Mouse (Mus musculus) heart, embryonic 15.5 days (tissue): ENCODE data around the gene Mchr1. TPM values are rescaled to one million over a fixed set of nuclear protein-coding genes. Genes with fewer than 3 reads are reported as not detected.

Experiments
- ATAC-seq: fragments of 200-750 bp; cut with Nextera tagmentation; replicated peaks from 2 replicates; pipeline ENCODE4 v1.8.0; 2017; ENCODE audit warnings: low read depth, moderate TSS enrichment; ENCODE audit not compliant: insufficient number of reproducible peaks, insufficient read depth, low FRiP score
- H3K27ac ChIP-seq: fragments of 300-500 bp; sonication (generic); 2 replicates; pipeline ENCODE4 v1.5.1; 2015; ENCODE audit warnings: mild to moderate bottlenecking, inconsistent platforms
- H3K27me3 ChIP-seq: fragments of 300-500 bp; sonication (generic); 2 replicates; pipeline ENCODE4 v1.6.1; 2015; ENCODE audit warnings: inconsistent platforms
- H3K36me3 ChIP-seq: fragments of 300-500 bp; sonication (generic); 2 replicates; pipeline ENCODE4 v1.6.1; 2015; ENCODE audit warnings: mild to moderate bottlenecking, inconsistent platforms
- H3K4me1 ChIP-seq: fragments of 300-500 bp; sonication (generic); replicated peaks from 2 replicates; pipeline ENCODE4 v1.6.1; 2015; ENCODE audit warnings: inconsistent platforms
- H3K4me2 ChIP-seq: fragments of 300-500 bp; sonication (generic); 2 replicates; pipeline ENCODE4 v1.6.1; 2015; ENCODE audit warnings: inconsistent platforms, mild to moderate bottlenecking, moderate library complexity
- H3K4me3 ChIP-seq: fragments of 300-500 bp; sonication (generic); 2 replicates; pipeline ENCODE4 v1.5.1; 2015; ENCODE audit warnings: mild to moderate bottlenecking, inconsistent platforms
- H3K9ac ChIP-seq: fragments of 300-500 bp; sonication (generic); 2 replicates; pipeline ENCODE4 v1.6.1; 2015; ENCODE audit warnings: mild to moderate bottlenecking, inconsistent platforms
- H3K9me3 ChIP-seq: fragments of 300-500 bp; sonication (generic); replicated peaks from 2 replicates; pipeline ENCODE4 v1.6.1; 2016; ENCODE audit warnings: inconsistent platforms
- WGBS: fragments of 180-500 bp; shearing (Covaris S2); methylation state at CpG from one replicate; pipeline ENCODE4 v1.1.7; 2015; ENCODE audit warnings: mixed read lengths; 5-methylcytosine and 5-hydroxymethylcytosine counted together
- polyA plus RNA-seq: library from polyadenylated mRNA; unstranded; fragments of >200 nt; fragmentation: Nextera tagmentation; extraction: Ambion mirVana; gene quantifications from 2 replicates; pipeline ENCODE4 v1.2.1, GENCODE M21; 2015

The Mchr1 gene
- polyA plus RNA-seq, 1 experiment from 2014 or later: 0.13 TPM

DNA sequence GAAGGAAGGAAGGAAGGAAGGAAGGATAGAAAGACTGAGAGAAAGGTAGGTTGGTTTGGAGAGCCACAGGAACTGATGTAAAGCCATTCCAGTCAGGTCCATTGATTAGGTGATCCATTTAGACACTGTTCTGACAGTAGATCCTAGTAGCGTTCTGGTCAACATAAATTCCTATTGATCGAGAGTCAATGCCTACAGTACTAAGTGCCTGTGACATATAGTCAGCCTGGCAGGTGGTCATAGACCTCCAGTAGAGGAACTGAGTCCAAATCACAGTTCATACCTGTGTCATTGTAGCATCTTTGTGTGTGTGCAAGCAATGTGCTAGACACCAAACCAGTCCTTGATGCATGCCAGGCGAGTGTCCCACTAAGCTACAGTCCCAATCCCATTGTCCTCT, 7.0 kb upstream of the Mchr1 start:
- H3K9me3 ChIP-seq: no peaks in the 10 kb centered on the region
- no peaks in the 10 kb centered on the region for H3K36me3 ChIP-seq
- no peak for ATAC-seq
- WGBS: 79% methylated on average over 3 of the region's 3 CpGs
- H3K27ac ChIP-seq: no peak overlapping the region
- no peak overlapping the region for H3K4me2 ChIP-seq
- no peak overlapping the region for H3K4me3 ChIP-seq
- no peak overlapping the region for H3K9ac ChIP-seq
- no peaks in the 10 kb centered on the region for H3K27me3 ChIP-seq
- H3K4me1 ChIP-seq: no peaks in the 10 kb centered on the region

DNA sequence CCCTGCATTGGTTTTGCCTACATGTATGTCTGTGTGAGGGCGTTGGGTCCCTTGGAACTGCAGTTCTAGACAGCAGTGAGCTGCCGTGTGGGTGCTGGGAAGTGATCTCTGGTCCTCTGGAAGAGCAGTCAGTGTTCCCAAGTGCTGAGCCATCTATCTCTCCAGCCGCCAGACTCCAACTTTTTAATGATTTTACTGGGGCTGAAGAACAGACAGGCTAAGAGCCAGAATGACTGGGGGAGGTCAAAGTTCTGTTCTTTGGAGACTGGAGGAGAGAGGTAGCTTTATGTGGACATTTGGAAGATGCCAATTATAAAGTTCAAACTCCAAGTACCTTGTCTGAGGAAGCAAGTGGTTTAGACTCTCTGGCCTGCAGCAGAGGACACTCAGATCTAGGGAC, 5.5 kb upstream of the Mchr1 start:
- H3K9ac ChIP-seq: no peak overlapping the region
- 59% methylated on average over 3 of the region's 3 CpGs for WGBS
- no peak for ATAC-seq
- H3K9me3 ChIP-seq: no peaks in the 10 kb centered on the region
- no peak overlapping the region for H3K4me2 ChIP-seq
- H3K27me3 ChIP-seq: 0 out of 2 replicates have a peak, but pooled peaks cover 7% of the 10 kb centered on the region
- H3K4me3 ChIP-seq: no peak overlapping the region
- H3K4me1 ChIP-seq: no peaks in the 10 kb centered on the region
- no peak overlapping the region for H3K27ac ChIP-seq
- H3K36me3 ChIP-seq: no peaks in the 10 kb centered on the region

DNA sequence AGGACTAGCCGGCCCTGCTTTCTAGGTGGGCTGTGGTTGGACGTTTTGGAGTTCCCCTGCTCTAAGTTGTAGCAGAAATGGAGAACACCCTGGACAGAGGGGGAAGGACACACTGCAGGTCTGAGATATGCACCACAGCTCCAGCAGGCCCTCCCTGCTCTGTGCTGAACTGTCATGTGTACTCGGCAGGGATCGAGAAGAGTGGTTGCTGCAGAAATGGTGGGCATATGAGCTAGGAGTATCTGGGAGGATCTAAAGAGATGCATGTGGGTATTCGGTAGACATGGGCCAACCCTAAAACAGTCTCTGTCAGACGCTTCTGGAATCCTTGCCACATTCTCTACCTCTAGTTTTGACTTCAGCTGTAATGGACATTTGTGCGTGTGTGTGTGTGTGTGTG, 4.0 kb upstream of the Mchr1 start:
- peaks cover 11% of the 10 kb centered on the region for H3K4me1 ChIP-seq
- no peak overlapping the region for H3K4me3 ChIP-seq
- H3K27ac ChIP-seq: no peak overlapping the region
- no peaks in the 10 kb centered on the region for H3K9me3 ChIP-seq
- no peaks in the 10 kb centered on the region for H3K36me3 ChIP-seq
- peaks cover 20% of the 10 kb centered on the region for H3K27me3 ChIP-seq
- H3K4me2 ChIP-seq: no peak overlapping the region
- WGBS: 71% methylated on average over 7 of the region's 7 CpGs
- ATAC-seq: no peak
- H3K9ac ChIP-seq: no peak overlapping the region

DNA sequence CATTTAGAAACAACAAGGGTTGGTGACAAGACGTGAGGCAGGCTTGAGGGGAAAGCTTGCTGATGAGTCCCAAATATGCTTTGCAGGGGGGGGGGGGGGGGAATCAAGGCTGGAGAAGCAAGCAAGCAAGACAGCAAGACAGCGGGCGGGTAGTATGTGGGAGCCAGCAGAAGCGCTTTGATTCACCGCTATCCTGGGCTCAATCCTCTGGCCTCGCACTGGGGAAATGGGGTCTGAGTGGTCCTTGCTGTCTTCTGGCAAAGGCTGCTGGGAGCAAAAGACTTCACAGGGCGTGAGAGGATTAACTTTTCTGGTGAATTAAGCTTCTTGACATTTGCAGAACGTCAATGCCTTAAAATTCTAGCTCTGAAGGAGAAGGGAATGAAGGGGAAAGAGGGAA, 763 bp downstream of the Mchr1 start:
- H3K4me2 ChIP-seq: peak overlapping the region; percentile 81
- no peaks in the 10 kb centered on the region for H3K36me3 ChIP-seq
- no peak overlapping the region for H3K27ac ChIP-seq
- no peak for ATAC-seq
- no peaks in the 10 kb centered on the region for H3K9me3 ChIP-seq
- H3K27me3 ChIP-seq: peaks cover 50% of the 10 kb centered on the region
- no peak overlapping the region for H3K9ac ChIP-seq
- H3K4me3 ChIP-seq: peak overlapping the region; percentile 43
- 6% methylated on average over 8 of the region's 8 CpGs for WGBS
- peaks cover 11% of the 10 kb centered on the region for H3K4me1 ChIP-seq

DNA sequence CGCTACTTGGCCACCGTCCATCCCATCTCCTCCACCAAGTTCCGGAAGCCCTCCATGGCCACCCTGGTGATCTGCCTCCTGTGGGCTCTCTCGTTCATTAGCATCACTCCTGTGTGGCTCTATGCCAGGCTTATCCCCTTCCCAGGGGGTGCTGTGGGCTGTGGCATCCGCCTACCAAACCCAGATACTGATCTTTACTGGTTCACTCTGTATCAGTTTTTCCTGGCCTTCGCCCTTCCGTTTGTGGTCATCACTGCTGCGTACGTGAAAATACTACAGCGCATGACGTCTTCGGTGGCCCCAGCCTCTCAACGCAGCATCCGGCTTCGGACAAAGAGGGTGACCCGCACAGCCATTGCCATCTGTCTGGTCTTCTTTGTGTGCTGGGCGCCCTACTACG, 2.2 kb downstream of the Mchr1 start:
- peaks cover 50% of the 10 kb centered on the region for H3K27me3 ChIP-seq
- peaks cover 11% of the 10 kb centered on the region for H3K4me1 ChIP-seq
- no peak overlapping the region for H3K4me3 ChIP-seq
- WGBS: 89% methylated on average over 18 of the region's 18 CpGs
- H3K4me2 ChIP-seq: no peak overlapping the region
- no peak overlapping the region for H3K27ac ChIP-seq
- no peak for ATAC-seq
- H3K9ac ChIP-seq: no peak overlapping the region
- H3K9me3 ChIP-seq: no peaks in the 10 kb centered on the region
- no peaks in the 10 kb centered on the region for H3K36me3 ChIP-seq

GRCm38 (mm10) chr15:81239261-81239660, 4.0 kb downstream of the Mchr1 start:
- H3K4me2 ChIP-seq: no peak overlapping the region
- no peak for ATAC-seq
- H3K27me3 ChIP-seq: peaks cover 43% of the 10 kb centered on the region
- H3K27ac ChIP-seq: no peak overlapping the region
- WGBS: 17% methylated on average over 7 of the region's 7 CpGs
- H3K9ac ChIP-seq: no peak overlapping the region
- H3K4me3 ChIP-seq: no peak overlapping the region
- no peaks in the 10 kb centered on the region for H3K36me3 ChIP-seq
- peaks cover 11% of the 10 kb centered on the region for H3K4me1 ChIP-seq
- no peaks in the 10 kb centered on the region for H3K9me3 ChIP-seq

DNA sequence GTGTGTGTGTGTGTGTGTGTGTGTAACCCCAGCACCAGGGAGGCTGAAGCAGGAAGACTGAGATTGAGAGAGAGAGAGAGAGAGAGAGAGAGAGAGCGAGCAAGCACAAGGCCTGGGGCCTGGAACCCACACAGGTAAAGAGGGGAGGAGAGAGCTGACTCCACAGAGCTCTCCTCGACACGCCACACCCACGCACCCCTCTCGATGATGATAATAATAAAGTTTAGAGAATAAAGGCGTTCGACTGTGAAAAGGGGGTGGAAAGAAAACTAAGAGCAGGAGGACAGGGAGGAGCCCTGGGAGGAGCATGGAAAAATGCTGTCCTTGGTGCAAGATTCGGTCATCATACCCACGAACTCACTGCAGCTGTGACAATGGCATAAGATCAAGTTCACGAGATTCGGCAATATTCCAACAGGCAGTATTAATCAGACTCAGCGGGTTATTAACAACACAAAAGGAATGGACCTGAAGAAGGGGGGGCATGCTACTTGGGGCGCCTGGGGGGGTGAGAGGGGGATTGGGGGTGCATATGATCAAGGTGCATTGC, 4.6 kb downstream of the Mchr1 start:
- WGBS: 80% methylated on average over 13 of the region's 13 CpGs
- no peak for ATAC-seq
- no peak overlapping the region for H3K4me2 ChIP-seq
- H3K27me3 ChIP-seq: peaks cover 43% of the 10 kb centered on the region
- peaks cover 11% of the 10 kb centered on the region for H3K4me1 ChIP-seq
- H3K4me3 ChIP-seq: no peak overlapping the region
- no peak overlapping the region for H3K9ac ChIP-seq
- no peaks in the 10 kb centered on the region for H3K36me3 ChIP-seq
- no peak overlapping the region for H3K27ac ChIP-seq
- H3K9me3 ChIP-seq: no peaks in the 10 kb centered on the region

DNA sequence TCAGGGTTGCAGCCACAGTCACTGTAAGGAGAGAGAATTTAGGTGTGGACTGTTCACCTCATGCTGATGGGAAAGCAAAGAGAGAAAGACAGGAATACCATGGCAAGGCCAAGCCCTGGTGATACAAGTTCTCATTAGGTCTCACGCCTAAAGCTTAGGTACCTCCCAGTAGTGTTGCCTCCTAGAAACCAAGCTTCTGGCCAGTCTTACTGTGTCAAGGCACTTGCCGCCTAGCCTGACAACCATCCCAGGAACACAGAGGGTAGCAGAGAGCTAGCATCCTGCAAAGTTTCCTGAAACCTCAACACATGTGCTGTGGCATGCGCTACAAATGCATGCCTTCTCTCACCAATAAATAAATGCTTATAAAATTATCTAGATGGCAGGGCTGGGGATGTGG, 11.6 kb downstream of the Mchr1 start:
- no peaks in the 10 kb centered on the region for H3K36me3 ChIP-seq
- no peak overlapping the region for H3K4me3 ChIP-seq
- H3K4me2 ChIP-seq: no peak overlapping the region
- WGBS: 89% methylated on average over 3 of the region's 3 CpGs
- no peaks in the 10 kb centered on the region for H3K27me3 ChIP-seq
- no peak overlapping the region for H3K9ac ChIP-seq
- ATAC-seq: no peak
- no peak overlapping the region for H3K27ac ChIP-seq
- H3K4me1 ChIP-seq: peaks cover 7% of the 10 kb centered on the region
- no peaks in the 10 kb centered on the region for H3K9me3 ChIP-seq

- 31% methylated on average over 13 of the region's 13 CpGs for WGBS
Observed at GRCm38 (mm10) chr15:81247583-81248340, 12.5 kb downstream of the Mchr1 start.

DNA sequence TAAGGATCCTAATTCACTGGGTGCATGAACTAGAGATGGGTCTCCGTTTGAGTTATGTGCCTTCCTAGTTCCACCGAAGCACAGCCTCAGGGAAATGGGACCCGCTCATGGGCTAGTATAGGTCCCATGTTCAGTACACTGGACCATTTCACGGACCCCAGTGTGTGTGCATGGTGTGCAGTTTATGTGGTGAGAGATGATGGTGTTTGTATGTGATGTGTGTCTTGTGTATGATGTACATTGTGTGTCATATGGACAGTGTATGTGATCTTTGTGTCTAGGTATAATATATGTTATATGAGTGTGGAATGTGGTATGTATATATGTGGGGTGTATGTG, 13.0 kb downstream of the Mchr1 start:
- Histone ChIP-seq H3K4me3 (no peak overlapping the region), H3K27ac (peak overlapping the region; percentile 54), H3K4me1 (peaks cover 7% of the 10 kb centered on the region), H3K36me3 (no peaks in the 10 kb centered on the region), H3K9ac (no peak overlapping the region), H3K4me2 (peak overlapping the region; percentile 42; the same call in 1 of the 2 replicates), H3K27me3 (no peaks in the 10 kb centered on the region), H3K9me3 (no peaks in the 10 kb centered on the region)
- WGBS: 73% methylated on average over 4 of the region's 4 CpGs
- no peak for ATAC-seq

More at GRCm38 (mm10) chr15:81247583-81248340, 12.5 kb downstream of the Mchr1 start:
- no peak for ATAC-seq
- H3K27me3 ChIP-seq: no peaks in the 10 kb centered on the region
- 0 out of 2 replicates have a peak overlapping the region, but pooled peaks have one; percentile 6 for H3K4me3 ChIP-seq
- no peak overlapping the region for H3K9ac ChIP-seq
- H3K36me3 ChIP-seq: no peaks in the 10 kb centered on the region
- no peaks in the 10 kb centered on the region for H3K9me3 ChIP-seq
- H3K4me2 ChIP-seq: peak overlapping the region; percentile 42
- peak overlapping the region; percentile 54 for H3K27ac ChIP-seq
- H3K4me1 ChIP-seq: peaks cover 7% of the 10 kb centered on the region

- Histone ChIP-seq H3K4me3 (no peak overlapping the region), H3K4me2 (no peak overlapping the region), H3K36me3 (no peaks in the 10 kb centered on the region), H3K9ac (no peak overlapping the region), H3K27me3 (no peaks in the 10 kb centered on the region), H3K9me3 (no peaks in the 10 kb centered on the region), H3K4me1 (peaks cover 7% of the 10 kb centered on the region), H3K27ac (no peak overlapping the region)
- WGBS: 80% methylated on average over 4 of the region's 4 CpGs
- ATAC-seq: no peak
Observed at GRCm38 (mm10) chr15:81248951-81249579, 13.8 kb downstream of the Mchr1 start.
